Mouse (Mus musculus) cerebellum, adult 2 months (tissue): ENCODE data around the gene Cnnm1.

Experiments used
- CTCF ChIP-seq: fragments of 200-500 bp; IDR thresholded peaks from 2 replicates; pipeline ENCODE4 v1.5.1; 2011; ENCODE audit warnings: low read depth, mild to moderate bottlenecking, control low read depth, low read length, moderate library complexity, borderline replicate concordance; ENCODE audit not compliant: insufficient read depth
- POLR2A ChIP-seq: fragments of 200-500 bp; IDR thresholded peaks from 2 replicates; pipeline ENCODE4 v1.6.1; 2011; ENCODE audit warnings: low read length, control low read depth, borderline replicate concordance; ENCODE audit not compliant: insufficient read depth

DNA sequence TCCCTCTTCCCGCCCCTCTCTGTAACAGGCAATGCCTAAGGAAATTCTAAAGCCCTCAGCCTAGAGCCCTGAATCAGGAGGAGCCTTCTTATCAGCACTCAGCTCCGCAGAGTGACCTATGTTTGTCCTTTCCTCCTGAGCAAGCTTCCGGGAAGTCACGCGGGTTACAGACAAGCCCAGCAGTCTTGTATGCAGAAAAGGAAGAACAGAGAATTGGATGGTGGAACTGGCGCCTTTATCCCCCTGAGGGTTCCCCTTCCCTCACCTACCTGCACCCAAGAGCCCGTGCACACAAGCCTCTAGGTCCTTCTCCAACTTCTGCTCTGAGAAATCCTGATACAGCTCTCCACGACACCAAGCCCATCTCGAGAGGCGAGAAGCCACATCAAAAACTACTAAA lies 80.2 kb downstream of the Cnnm1 start:
- TF ChIP-seq CTCF (no peak), POLR2A (no peak)
